Mouse (Mus musculus) hindbrain, embryonic 14.5 days (tissue): ENCODE measurements around the gene Ctdnep1. TPM values are rescaled to one million over a fixed set of nuclear protein-coding genes. Genes with fewer than 3 reads are reported as not detected.
A peak's percentile ranks its signal among the peaks of the same experiment; 100 is the strongest.

Experiments
- ATAC-seq: fragments of 200-750 bp; cut with Nextera tagmentation; 2 replicates; pipeline ENCODE4 v1.8.0; 2017; ENCODE audit warnings: moderate number of reproducible peaks, mild to moderate bottlenecking, moderate TSS enrichment, moderate library complexity; ENCODE audit not compliant: low FRiP score
- DNase-seq: peaks from one replicate; pipeline ENCODE4 v3.0.0-alpha.2; 2015; ENCODE audit warnings: low spot score
- H3K27ac ChIP-seq: fragments of 300-500 bp; sonication (generic); 2 replicates; pipeline ENCODE4 v1.5.1; 2014; ENCODE audit warnings: mild to moderate bottlenecking, moderate library complexity
- H3K27me3 ChIP-seq: fragments of 300-500 bp; sonication (generic); 2 replicates; pipeline ENCODE4 v1.6.1; 2014; ENCODE audit warnings: mild to moderate bottlenecking, low read length, mixed read lengths; ENCODE audit not compliant: control insufficient read depth, insufficient read depth
- H3K36me3 ChIP-seq: fragments of 300-500 bp; sonication (generic); replicated peaks from 2 replicates; pipeline ENCODE4 v1.6.1; 2014; ENCODE audit not compliant: control insufficient read depth, insufficient read depth
- H3K4me1 ChIP-seq: fragments of 300-500 bp; sonication (generic); replicated peaks from 2 replicates; pipeline ENCODE4 v1.6.1; 2014; ENCODE audit warnings: antibody characterized with exemption, low read length, mixed read lengths; ENCODE audit not compliant: control insufficient read depth, insufficient read depth
- H3K4me2 ChIP-seq: fragments of 300-500 bp; sonication (generic); replicated peaks from 2 replicates; pipeline ENCODE4 v1.6.1; 2014; ENCODE audit warnings: mild to moderate bottlenecking, moderate library complexity
- H3K4me3 ChIP-seq: fragments of 300-500 bp; sonication (generic); replicated peaks from 2 replicates; pipeline ENCODE4 v1.5.1; 2014; ENCODE audit warnings: mild to moderate bottlenecking, low read length
- H3K9ac ChIP-seq: fragments of 300-500 bp; sonication (generic); 2 replicates; pipeline ENCODE4 v1.6.1; 2014
- H3K9me3 ChIP-seq: fragments of 300-500 bp; sonication (generic); 2 replicates; pipeline ENCODE4 v1.6.1; 2016; ENCODE audit warnings: low read length; ENCODE audit not compliant: control insufficient read depth
- WGBS: fragments of 180-500 bp; shearing (Covaris S2); extraction: QIAGEN DNeasy Blood & Tissue Kit; methylation state at CpG from one replicate; pipeline ENCODE4 v1.1.7; 2014; 5-methylcytosine and 5-hydroxymethylcytosine counted together
- polyA plus RNA-seq: library from polyadenylated mRNA; unstranded; fragments of >200 nt; fragmentation: Nextera tagmentation; extraction: Ambion mirVana; gene quantifications from 2 replicates; pipeline ENCODE4 v1.2.1, GENCODE M21; 2014

Gene Ctdnep1
- polyA plus RNA-seq, 1 experiment from 2014 or later = 25.5 TPM

DNA sequence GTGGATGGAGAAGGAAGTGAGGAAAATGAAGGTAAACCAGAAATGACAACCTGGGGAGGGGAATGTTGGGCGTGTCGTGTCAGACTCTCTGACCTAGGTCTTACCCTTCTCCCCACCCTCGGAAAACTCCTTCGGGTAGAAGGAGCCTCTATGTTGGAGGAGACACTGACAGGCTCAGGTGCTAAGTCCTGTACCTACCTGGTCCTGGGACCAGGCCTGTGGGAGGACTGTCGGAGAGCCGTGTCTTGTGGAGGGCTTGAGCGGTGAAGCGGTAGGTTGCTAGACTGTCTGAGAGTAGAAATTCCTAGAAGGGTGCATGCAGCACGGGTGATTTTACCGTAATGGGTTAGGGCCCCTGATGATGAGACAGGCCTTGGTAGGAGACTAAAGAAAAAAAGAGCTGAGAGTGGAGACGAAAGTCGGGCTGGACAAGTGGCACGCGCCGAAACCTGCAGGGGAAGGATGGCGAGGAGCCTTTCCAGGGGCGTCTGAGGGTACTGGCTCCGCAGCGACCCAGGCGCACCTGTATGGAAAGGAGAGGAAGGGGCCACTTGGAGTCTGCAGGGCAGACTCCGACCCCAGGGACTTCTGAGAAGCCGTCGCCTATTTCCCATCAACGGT is 16.2 kb upstream of the Ctdnep1 start, which contains the start of gene Cldn7:
Gene Cldn7 (plus strand): TSS at position 130 of the 621 bp plus-strand sequence.
- Histone ChIP-seq H3K27me3 (peaks cover 78% of the 10 kb centered on the region), H3K4me3 (no peak within 1 kb of the TSS; the same call in 1 of the 2 replicates), H3K4me1 (0 out of 2 replicates have a peak, but pooled peaks cover 7% of the 10 kb centered on the region), H3K36me3 (peaks cover 19% of the 10 kb centered on the region), H3K9ac (no peak within 1 kb of the TSS), H3K27ac (no peak within 1 kb of the TSS), H3K9me3 (no peaks in the 10 kb centered on the region), H3K4me2 (no peak within 1 kb of the TSS)
- no peak for DNase-seq
- ATAC-seq = no peak
- 12% methylated on average over 24 of the region's 24 CpGs for WGBS

DNA sequence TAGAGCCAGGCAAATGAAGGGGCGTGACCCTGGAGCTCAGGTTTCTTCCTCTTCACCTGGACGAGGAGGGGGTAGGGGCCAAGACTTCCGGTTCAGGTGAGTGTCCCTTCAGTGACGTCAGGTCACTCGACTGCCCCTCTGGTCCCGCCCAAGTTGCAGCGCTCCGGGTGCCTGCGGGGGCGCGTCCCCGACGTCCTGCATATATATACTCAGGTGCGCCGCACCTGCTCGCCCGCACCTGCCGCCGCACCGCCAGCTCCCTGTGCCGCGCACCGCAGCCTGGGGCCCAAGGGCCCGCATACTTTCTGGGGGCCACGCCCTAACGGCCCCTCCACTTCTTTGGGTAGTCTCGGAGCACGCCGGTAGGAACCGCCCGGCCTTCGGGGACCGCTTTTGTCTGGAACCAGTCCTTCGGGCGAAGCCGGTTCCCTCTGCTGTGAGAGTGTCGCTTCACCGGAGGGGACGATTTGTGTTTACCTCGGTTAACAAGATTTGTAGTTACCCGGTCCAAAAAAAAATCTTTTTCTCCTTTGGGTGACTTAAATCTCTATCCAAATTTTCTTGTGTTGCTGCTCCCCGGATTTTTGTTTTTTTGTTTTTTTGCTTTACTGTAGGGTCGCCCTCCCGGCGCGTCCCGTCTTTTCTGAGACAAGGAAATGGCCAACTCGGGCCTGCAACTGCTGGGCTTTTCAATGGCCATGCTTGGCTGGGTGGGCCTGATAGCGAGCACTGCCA is 15.5 kb upstream of the Ctdnep1 start:
- no peak overlapping the region for H3K27ac ChIP-seq
- no peak overlapping the region; the same call in none of the 2 replicates for H3K4me3 ChIP-seq
- peaks cover 25% of the 10 kb centered on the region for H3K36me3 ChIP-seq
- 0 out of 2 replicates have a peak, but pooled peaks cover 7% of the 10 kb centered on the region for H3K4me1 ChIP-seq
- DNase-seq (no peak), ATAC-seq (no peak)
- 3% methylated on average over 49 of the region's 49 CpGs for WGBS
- H3K9me3 ChIP-seq = no peaks in the 10 kb centered on the region
- peaks cover 78% of the 10 kb centered on the region for H3K27me3 ChIP-seq
- H3K4me2 ChIP-seq = no peak overlapping the region
- H3K9ac ChIP-seq = no peak overlapping the region

DNA sequence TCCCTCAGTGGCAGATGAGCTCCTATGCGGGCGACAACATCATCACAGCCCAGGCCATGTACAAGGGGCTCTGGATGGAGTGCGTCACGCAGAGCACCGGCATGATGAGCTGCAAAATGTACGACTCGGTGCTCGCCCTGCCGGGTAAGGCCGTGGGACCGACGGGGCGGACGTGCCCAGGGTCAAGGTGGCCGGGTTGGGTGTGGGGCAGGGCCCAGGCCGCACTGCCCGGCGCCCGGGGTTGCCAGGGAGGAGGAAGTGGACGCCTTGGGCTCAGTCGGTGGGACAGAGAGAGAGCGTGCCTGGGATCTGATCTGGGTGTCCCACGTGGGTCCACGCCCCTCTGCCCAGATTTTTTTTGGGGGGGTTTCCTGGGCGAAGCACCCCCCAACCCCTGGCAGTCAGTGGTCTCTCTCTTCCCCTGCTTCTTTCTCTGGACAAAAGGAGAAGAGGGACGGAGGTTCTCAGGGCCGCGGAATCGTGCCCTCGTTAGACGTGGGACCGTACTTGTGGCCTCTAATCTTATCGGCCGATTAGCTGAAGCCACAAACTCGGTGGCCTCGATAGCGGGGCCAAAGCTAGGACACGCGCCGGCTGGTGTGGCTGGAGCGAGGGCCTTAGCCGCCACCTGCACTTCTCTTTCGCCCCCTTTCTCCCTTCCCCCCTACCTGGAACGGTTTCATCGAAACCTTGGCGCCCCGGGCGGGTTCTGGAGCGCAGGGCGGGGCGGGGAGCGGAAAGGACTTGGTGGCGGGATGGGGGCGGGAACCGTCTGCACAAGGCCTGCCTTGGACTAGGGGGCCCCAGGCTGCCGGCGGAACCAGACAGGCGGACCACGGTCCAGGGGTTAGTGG is 14.7 kb upstream of the Ctdnep1 start:
- Histone ChIP-seq H3K4me3 (peak overlapping the region; percentile 16), H3K9me3 (no peaks in the 10 kb centered on the region), H3K27ac (no peak overlapping the region), H3K4me2 (peak overlapping the region; percentile 42), H3K36me3 (peaks cover 30% of the 10 kb centered on the region), H3K27me3 (peaks cover 75% of the 10 kb centered on the region), H3K4me1 (0 out of 2 replicates have a peak, but pooled peaks cover 7% of the 10 kb centered on the region), H3K9ac (peak overlapping the region; percentile 44; the same call in 1 of the 2 replicates)
- 3% methylated on average over 59 of the region's 59 CpGs for WGBS
- ATAC-seq (no peak), DNase-seq (no peak)

DNA sequence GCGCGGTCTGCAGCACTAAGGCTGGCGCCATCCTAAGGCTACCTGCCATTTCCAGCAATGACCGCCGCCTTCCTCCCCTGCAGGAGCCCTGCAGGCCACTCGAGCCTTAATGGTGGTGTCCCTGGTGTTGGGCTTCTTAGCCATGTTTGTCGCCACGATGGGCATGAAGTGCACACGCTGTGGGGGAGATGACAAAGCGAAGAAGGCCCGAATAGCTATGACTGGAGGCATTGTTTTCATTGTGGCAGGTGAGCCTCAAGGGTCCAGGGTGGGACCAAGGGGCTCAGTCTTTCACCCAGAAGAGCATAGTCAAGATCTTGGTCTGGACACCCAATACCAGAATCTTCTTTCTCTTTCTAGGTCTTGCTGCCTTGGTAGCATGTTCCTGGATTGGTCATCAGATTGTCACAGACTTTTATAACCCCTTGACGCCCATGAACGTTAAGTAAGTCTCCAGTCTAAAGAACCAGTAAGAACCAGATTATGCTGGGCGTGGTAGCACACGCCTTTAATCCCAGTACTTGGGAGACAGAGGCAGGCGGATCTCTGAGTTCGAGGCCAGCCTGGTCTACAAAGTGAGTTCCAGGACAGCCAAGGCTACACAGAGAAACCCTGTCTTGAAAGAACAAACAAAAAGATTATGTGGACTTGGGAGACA is 14.0 kb upstream of the Ctdnep1 start:
- Histone ChIP-seq H3K36me3 (peaks cover 38% of the 10 kb centered on the region), H3K9me3 (no peaks in the 10 kb centered on the region), H3K27ac (no peak overlapping the region), H3K4me1 (0 out of 2 replicates have a peak, but pooled peaks cover 7% of the 10 kb centered on the region), H3K9ac (peak overlapping the region; percentile 44; the same call in 1 of the 2 replicates), H3K4me3 (peak overlapping the region; percentile 16), H3K27me3 (peaks cover 68% of the 10 kb centered on the region), H3K4me2 (peak overlapping the region; percentile 42)
- 41% methylated on average over 17 of the region's 17 CpGs for WGBS
- ATAC-seq (no peak), DNase-seq (no peak)

DNA sequence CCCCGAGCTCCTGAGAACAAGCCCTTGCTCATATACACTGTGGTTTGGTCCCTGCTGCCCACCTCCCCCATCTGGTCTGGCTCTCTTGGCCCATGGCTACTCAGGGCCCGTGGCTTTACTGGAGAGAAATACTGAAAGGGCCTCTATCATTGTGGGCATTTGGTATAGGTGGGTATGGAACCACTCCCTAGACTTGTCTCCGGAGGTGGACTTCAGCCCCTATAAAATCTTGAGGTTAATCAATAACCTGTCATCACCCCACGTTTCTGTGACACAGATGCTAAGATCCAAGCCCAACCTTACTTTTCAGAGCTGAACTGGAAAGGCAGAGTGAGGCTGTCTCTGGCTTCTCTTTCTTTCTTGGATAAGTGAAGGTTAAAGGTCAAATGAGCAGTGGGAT is 12.2 kb upstream of the Ctdnep1 start:
- Histone ChIP-seq H3K4me3 (no peak overlapping the region), H3K27me3 (peaks cover 50% of the 10 kb centered on the region), H3K4me1 (0 out of 2 replicates have a peak, but pooled peaks cover 7% of the 10 kb centered on the region), H3K9me3 (no peaks in the 10 kb centered on the region), H3K27ac (no peak overlapping the region), H3K4me2 (no peak overlapping the region), H3K36me3 (peaks cover 56% of the 10 kb centered on the region), H3K9ac (no peak overlapping the region)
- ATAC-seq = no peak
- WGBS = 86% methylated on average over 4 of the region's 4 CpGs
- no peak for DNase-seq

DNA sequence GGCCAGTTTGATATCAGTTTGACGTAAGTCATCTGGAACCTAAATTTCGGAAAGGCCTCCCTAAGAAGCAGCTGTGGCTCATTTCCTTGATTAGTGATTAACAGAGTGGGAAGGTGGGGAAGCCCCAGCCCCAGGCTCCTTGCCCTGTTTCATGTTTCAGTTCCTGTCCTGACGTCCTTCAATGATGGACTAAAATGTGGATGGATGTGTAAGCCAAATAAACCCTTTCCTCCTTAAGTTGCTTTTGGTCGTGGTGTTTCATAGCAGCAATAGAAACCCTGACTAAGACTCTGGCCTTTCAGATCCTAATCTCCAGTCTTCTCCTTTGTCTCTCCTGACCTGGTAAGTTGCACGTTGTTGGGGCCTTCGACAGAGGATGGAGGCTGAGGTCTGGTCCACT is 10.7 kb upstream of the Ctdnep1 start:
- Histone ChIP-seq H3K4me2 (no peak overlapping the region), H3K9me3 (no peaks in the 10 kb centered on the region), H3K4me1 (0 out of 2 replicates have a peak, but pooled peaks cover 7% of the 10 kb centered on the region), H3K4me3 (no peak overlapping the region), H3K36me3 (peaks cover 70% of the 10 kb centered on the region), H3K27ac (no peak overlapping the region), H3K27me3 (peaks cover 36% of the 10 kb centered on the region), H3K9ac (no peak overlapping the region)
- whole genome bisulfite sequencing = 90% methylated on average over 6 of the region's 6 CpGs
- ATAC-seq (no peak), DNase-seq (no peak)

DNA sequence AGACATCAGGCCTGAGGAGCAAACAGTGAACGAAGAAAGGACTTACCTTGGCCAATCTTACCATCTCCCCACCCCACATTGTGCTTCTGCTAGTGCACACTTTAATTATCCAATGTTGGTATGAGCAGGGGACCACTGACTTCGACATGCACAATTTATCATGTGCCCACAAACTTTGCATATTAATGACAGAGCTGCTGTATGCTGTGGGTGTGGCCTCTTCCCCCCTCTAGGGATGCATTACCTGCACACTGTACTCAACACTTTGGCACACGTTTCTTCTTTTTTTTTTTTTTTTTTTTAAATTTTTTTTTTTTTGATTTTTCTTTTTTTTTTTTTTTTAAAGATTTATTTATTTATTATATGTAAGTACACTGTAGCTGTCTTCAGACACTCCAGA is 10.2 kb upstream of the Ctdnep1 start:
- Histone ChIP-seq H3K27ac (no peak overlapping the region), H3K27me3 (peaks cover 30% of the 10 kb centered on the region), H3K9me3 (no peaks in the 10 kb centered on the region), H3K9ac (no peak overlapping the region), H3K4me2 (no peak overlapping the region), H3K4me1 (0 out of 2 replicates have a peak, but pooled peaks cover 5% of the 10 kb centered on the region), H3K36me3 (peaks cover 74% of the 10 kb centered on the region), H3K4me3 (no peak overlapping the region)
- ATAC-seq = no peak
- DNase-seq = no peak
- 82% methylated on average over 3 of the region's 3 CpGs for WGBS

DNA sequence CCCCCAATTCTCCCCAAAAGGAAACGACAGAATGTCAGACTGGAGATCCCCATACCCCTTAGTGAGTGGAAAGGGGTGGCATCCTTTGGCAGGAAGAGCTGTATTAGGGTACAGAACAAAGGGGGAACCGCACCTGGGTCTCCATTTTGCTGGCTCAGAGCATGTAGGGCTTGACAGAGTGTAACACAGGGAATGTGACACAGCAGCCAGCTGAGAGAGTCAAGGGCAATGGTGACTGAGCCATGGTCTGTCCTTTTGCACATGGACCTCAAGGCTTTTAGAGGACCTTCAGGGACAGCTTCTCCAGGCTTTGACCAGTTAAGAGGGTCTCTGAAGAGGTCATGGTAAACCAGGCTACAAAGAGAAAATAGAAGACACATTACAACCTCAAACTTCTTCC is 6.0 kb upstream of the Ctdnep1 start:
- H3K27ac ChIP-seq = no peak overlapping the region
- ATAC-seq (no peak), DNase-seq (no peak)
- H3K4me1 ChIP-seq = peaks cover 10% of the 10 kb centered on the region
- no peak overlapping the region for H3K9ac ChIP-seq
- H3K27me3 ChIP-seq = no peaks in the 10 kb centered on the region
- peaks cover 71% of the 10 kb centered on the region for H3K36me3 ChIP-seq
- no peaks in the 10 kb centered on the region for H3K9me3 ChIP-seq
- WGBS = 98% methylated on average over 2 of the region's 2 CpGs
- no peak overlapping the region for H3K4me3 ChIP-seq
- H3K4me2 ChIP-seq = no peak overlapping the region
